Mouse (Mus musculus): ENCODE results near the gene Gm6337. TPM values are rescaled to one million over a fixed set of nuclear protein-coding genes. Genes with fewer than 3 reads are reported as not detected.
A peak's percentile ranks its signal among the peaks of the same experiment; 100 is the strongest.
"Not testable (repeated sequence)": the region's sequence is repeated elsewhere in the genome, so short reads cannot be mapped to it uniquely, and the experiment has no call there.

The Gm6337 gene
- total RNA-seq (2014; rRNA removed) (not detected in 2 replicates), polyA plus RNA-seq (2015; fragmentation: Nextera tagmentation; extraction: Ambion mirVana) (not detected in 2 replicates)

- not testable (repeated sequence) for H3K4me2 ChIP-seq (ENCODE audit: low read depth, low read length, poor library complexity, severe bottlenecking); H3K27ac ChIP-seq (ENCODE audit: low read depth, low read length); DNase-seq (ENCODE audit: low spot score); H3K4me3 ChIP-seq (ENCODE audit: low read depth, low read length); H3K9ac ChIP-seq (replicated peaks; ENCODE audit: low read length, poor library complexity, severe bottlenecking); H3K36me3 ChIP-seq (ENCODE audit: insufficient read depth, low read length); H3K27me3 ChIP-seq (ENCODE audit: insufficient read depth, low read length); ATAC-seq (ENCODE audit: low FRiP score); H3K4me1 ChIP-seq (ENCODE audit: insufficient read depth, low read length); H3K9me3 ChIP-seq (ENCODE audit: low read length)
- 92% methylated on average over 2 of the region's 4 CpGs for WGBS
These were observed at the start of gene Gm6337 for GRCm38 (mm10) chr14:6058167-6058566. Gene Gm6337 (minus strand): TSS chr14:6058267.

DNA sequence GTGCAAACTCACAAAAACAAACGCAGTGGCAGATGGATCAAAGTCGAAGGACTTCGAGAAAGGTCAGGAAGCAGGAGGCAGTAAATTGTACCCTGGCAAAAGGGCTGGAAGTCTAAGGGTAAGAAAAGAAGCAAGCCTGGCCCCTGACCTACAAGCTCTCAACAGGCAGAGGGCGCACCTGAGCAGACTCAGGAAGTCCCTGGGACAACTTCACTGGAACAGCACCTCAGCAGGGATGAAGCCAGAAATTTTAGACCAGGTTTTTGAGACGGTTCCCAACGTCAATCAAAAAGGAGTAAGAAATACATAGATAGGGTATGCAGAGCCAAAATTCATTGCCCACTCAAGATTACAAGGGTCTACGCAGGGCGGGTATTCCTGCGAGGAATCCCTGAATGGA is 49.4 kb upstream of the Gm6337 start:
- Histone ChIP-seq H3K4me2 (ENCODE audit: low read depth, low read length, poor library complexity, severe bottlenecking) (peak overlapping the region; percentile 34; the same call in 1 of the 2 replicates), H3K4me3 (ENCODE audit: low read depth, low read length) (peak overlapping the region; percentile 34)
- not testable (repeated sequence) for H3K27ac ChIP-seq (ENCODE audit: low read depth, low read length); H3K36me3 ChIP-seq (ENCODE audit: insufficient read depth, low read length); H3K9me3 ChIP-seq (ENCODE audit: low read length); H3K27me3 ChIP-seq (ENCODE audit: insufficient read depth, low read length); H3K4me1 ChIP-seq (ENCODE audit: insufficient read depth, low read length); H3K9ac ChIP-seq (replicated peaks; ENCODE audit: low read length, poor library complexity, severe bottlenecking); ATAC-seq (ENCODE audit: low FRiP score)
- DNase-seq (ENCODE audit: low spot score), result peak; percentile 0
- WGBS, result 10% methylated on average over 8 of the region's 9 CpGs
- TF ChIP-seq CTCF (IDR thresholded peaks at IDR 0.05), result peak; percentile 51

DNA sequence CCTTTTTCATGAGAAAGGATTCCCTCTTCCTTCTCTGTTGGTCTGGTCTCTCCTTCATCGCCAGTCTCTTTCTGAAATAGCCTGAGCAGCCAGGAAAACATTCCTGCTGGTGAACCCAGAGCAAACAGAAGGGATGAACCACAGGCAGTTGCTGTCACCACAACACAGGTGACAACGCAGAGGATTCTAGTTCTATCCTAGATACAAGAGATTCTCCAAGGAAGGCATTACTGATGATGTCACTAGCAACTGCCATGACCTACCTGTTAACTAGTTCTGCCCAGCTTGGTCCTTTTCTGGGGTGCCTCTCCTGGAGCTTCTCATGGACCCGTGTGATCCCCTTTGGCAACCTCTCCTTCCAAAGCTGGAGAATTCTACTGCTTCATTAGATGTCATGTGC is 35.8 kb upstream of the Gm6337 start, which contains the start of gene Gm8206:
Gene Gm8206, minus strand, starts transcription at position 101 of the 400 bp plus-strand sequence.
- H3K36me3 ChIP-seq (ENCODE audit: insufficient read depth, low read length); DNase-seq (ENCODE audit: low spot score); H3K27ac ChIP-seq (ENCODE audit: low read depth, low read length); H3K4me1 ChIP-seq (ENCODE audit: insufficient read depth, low read length); H3K4me2 ChIP-seq (ENCODE audit: low read depth, low read length, poor library complexity, severe bottlenecking); ATAC-seq (ENCODE audit: low FRiP score); H3K4me3 ChIP-seq (ENCODE audit: low read depth, low read length); H3K27me3 ChIP-seq (ENCODE audit: insufficient read depth, low read length); H3K9ac ChIP-seq (replicated peaks; ENCODE audit: low read length, poor library complexity, severe bottlenecking); H3K9me3 ChIP-seq (ENCODE audit: low read length): not testable (repeated sequence)
- WGBS, result 81% methylated on average over 2 of the region's 3 CpGs

Other genes with a start within 250 kb of the Gm6337 start
- not detected in 2 replicates for gene Gm3424, start 227.9 kb downstream of the Gm6337 start, total RNA-seq (2014; rRNA removed)
- not detected in 2 replicates for gene Gm3424, start 227.9 kb downstream of the Gm6337 start, polyA plus RNA-seq (2015; fragmentation: Nextera tagmentation; extraction: Ambion mirVana)
- 0.49 and 1.2 TPM in 2 replicates for gene Gm8237, start 177.9 kb downstream of the Gm6337 start, total RNA-seq (2014; rRNA removed)
- 1.4 and 1.6 TPM in 2 replicates for gene Gm8237, start 177.9 kb downstream of the Gm6337 start, polyA plus RNA-seq (2015; fragmentation: Nextera tagmentation; extraction: Ambion mirVana)
- 2.6 and 3.6 TPM in 2 replicates for gene Gm3248, start 96.5 kb downstream of the Gm6337 start, total RNA-seq (2014; rRNA removed)
- gene Gm3248, start 96.5 kb downstream of the Gm6337 start, polyA plus RNA-seq (2015; fragmentation: Nextera tagmentation; extraction: Ambion mirVana), result 3.4 and 4.4 TPM in 2 replicates
- not detected in 2 replicates for gene Gm3453, start 79.1 kb downstream of the Gm6337 start, total RNA-seq (2014; rRNA removed)
- not detected in 2 replicates for gene Gm3453, start 79.1 kb downstream of the Gm6337 start, polyA plus RNA-seq (2015; fragmentation: Nextera tagmentation; extraction: Ambion mirVana)
- 4.4 and 5.6 TPM in 2 replicates for gene Gm8206, start 35.7 kb upstream of the Gm6337 start, total RNA-seq (2014; rRNA removed)
- gene Gm8206, start 35.7 kb upstream of the Gm6337 start, polyA plus RNA-seq (2015; fragmentation: Nextera tagmentation; extraction: Ambion mirVana), result 5.9 and 6.7 TPM in 2 replicates
- 4.5 and 5.1 TPM in 2 replicates for gene Gm3468, start 50.4 kb upstream of the Gm6337 start, total RNA-seq (2014; rRNA removed)
- 6.9 and 7.4 TPM in 2 replicates for gene Gm3468, start 50.4 kb upstream of the Gm6337 start, polyA plus RNA-seq (2015; fragmentation: Nextera tagmentation; extraction: Ambion mirVana)
- not detected in 2 replicates for gene Gm3476, start 67.5 kb upstream of the Gm6337 start, total RNA-seq (2014; rRNA removed)
- gene Gm3476, start 67.5 kb upstream of the Gm6337 start, polyA plus RNA-seq (2015; fragmentation: Nextera tagmentation; extraction: Ambion mirVana), result not detected in 2 replicates
- not detected in 2 replicates for gene Gm21560, start 161.0 kb upstream of the Gm6337 start, total RNA-seq (2014; rRNA removed)
- gene Gm21560, start 161.0 kb upstream of the Gm6337 start, polyA plus RNA-seq (2015; fragmentation: Nextera tagmentation; extraction: Ambion mirVana), result not detected in 2 replicates
- 2.6 and 5.8 TPM in 2 replicates for gene Gm3411, start 229.0 kb upstream of the Gm6337 start, total RNA-seq (2014; rRNA removed)
- gene Gm3411, start 229.0 kb upstream of the Gm6337 start, polyA plus RNA-seq (2015; fragmentation: Nextera tagmentation; extraction: Ambion mirVana), result 10.2 and 10.3 TPM in 2 replicates
- gene Gm21103, start 246.6 kb upstream of the Gm6337 start, total RNA-seq (2014; rRNA removed), result not detected in 2 replicates
- gene Gm21103, start 246.6 kb upstream of the Gm6337 start, polyA plus RNA-seq (2015; fragmentation: Nextera tagmentation; extraction: Ambion mirVana), result 0.23 TPM in 1 of 2 replicates, not detected in the other